Mouse (Mus musculus): ENCODE data around the gene Sfxn2. TPM values are rescaled to one million over a fixed set of nuclear protein-coding genes. Genes with fewer than 3 reads are reported as not detected.

The Sfxn2 gene
- 27.9 and 28.3 TPM in 2 replicates for polyA plus RNA-seq (2015; fragmentation: Nextera tagmentation; extraction: Ambion mirVana)

DNA sequence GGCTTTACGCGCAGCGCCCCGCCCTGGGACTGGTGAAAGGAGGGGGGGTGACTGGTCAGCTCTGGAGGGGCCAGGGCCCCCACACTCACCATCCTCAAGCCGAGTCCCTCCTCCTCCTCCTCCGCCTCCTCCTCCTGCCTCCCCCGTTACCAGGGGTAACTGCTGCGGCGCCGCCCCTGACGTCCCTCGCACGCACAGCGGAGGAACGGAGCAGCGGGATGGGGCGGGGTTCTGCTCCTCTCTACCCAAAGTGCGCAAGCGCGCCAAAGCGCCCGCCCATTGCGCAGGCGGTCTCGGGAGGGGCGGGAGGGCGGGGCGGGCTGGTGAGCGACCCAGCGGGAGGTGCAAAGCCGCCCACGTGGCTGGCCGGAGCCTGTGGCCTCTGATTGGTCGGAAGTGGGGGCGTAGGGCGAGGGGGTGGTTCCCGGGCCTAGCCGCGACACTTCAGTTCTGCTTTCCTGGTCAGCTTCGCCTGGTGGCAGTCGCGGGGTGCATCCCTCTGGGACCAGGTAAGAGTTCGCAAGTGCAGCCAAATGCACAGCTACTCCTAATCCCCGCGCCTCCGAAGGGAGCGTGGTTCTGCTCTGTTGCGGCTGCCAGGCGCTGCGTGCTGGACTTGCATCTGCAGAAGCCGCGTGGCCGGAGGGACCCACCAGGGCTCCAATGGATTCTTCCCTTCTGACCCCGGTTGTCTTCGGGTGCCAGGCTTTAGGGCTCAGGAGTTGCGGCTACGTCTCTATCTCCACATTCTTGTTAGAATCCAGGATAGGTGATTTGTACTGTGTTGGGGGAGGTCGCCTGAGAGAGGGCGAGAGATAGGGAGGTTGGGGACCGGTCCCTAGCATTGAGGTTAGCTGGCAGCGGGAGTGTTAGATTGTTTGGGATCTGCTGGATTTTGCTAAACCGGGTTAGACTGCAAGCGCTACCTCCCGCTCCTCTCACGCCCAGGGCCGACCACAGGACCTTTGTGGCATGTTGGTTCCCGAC lies at the start of gene Sfxn2, which contains the start of gene Arl3:
TSS of gene Sfxn2 (plus strand) at position 415 of the 987 bp plus-strand sequence.
TSS of gene Arl3 (minus strand) at position 248 of the 987 bp plus-strand sequence.
- H3K27ac ChIP-seq: peak within 1 kb of the TSS; percentile 76
- ATAC-seq (ENCODE audit: borderline replicate concordance, extremely low read depth, low FRiP score, low TSS enrichment): peak; percentile 96
- H3K4me1 ChIP-seq: peaks cover 38% of the 10 kb centered on the region
- peak within 1 kb of the TSS; percentile 78 for H3K4me3 ChIP-seq
- H3K4me2 ChIP-seq: peak within 1 kb of the TSS; percentile 85
- no peaks in the 10 kb centered on the region for H3K36me3 ChIP-seq
- under 1% methylated on average over 58 of the region's 67 CpGs for WGBS
- no peaks in the 10 kb centered on the region for H3K27me3 ChIP-seq
- peak within 1 kb of the TSS; percentile 66 for H3K9ac ChIP-seq
- H3K9me3 ChIP-seq: no peaks in the 10 kb centered on the region

DNA sequence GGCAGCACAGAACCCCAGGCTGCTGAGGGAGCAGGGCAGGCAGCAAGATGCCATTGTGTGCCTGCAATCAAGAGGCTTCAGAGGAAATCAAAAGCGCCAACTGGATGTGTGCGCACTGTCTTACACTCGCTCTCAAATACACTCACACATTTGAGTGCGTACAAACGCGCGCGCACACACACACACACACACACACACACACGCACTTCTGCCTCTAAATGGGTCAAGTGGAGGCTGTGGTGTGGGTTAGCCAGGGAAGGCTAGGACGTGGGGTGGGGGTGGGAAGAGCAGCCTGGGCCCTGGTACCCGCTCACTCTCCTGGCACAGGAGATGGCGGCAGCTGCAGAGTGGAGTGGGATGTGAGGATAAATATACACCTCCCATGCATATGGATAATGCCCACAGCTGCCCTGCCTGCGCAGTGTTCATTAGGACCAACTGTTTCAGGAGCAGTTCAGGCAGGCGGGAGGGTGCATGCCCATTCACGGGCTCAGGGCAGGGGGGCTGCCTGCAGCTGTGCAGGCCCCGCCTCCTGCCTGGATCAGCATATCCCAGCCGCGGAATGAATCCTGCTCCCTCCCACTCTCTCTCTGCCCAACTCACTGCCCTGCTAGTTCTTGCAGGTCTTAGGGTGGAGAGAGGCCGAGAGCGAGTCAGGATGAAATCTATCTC lies 49.5 kb upstream of the Sfxn2 start:
- Histone ChIP-seq H3K4me1 (peaks cover 75% of the 10 kb centered on the region), H3K9ac (peak overlapping the region; percentile 17; the same call in 1 of the 2 replicates), H3K36me3 (no peaks in the 10 kb centered on the region), H3K4me3 (peak overlapping the region; percentile 19), H3K27me3 (no peaks in the 10 kb centered on the region), H3K4me2 (peak overlapping the region; percentile 53), H3K9me3 (no peaks in the 10 kb centered on the region), H3K27ac (peak overlapping the region; percentile 91)
- WGBS: 9% methylated on average over 20 of the region's 20 CpGs
- peak; percentile 80 for ATAC-seq (ENCODE audit: borderline replicate concordance, extremely low read depth, low FRiP score, low TSS enrichment)

GRCm38 (mm10) chr19:46524152-46524544 lies 49.0 kb upstream of the Sfxn2 start:
- Histone ChIP-seq H3K36me3 (no peaks in the 10 kb centered on the region), H3K9me3 (no peaks in the 10 kb centered on the region), H3K27me3 (no peaks in the 10 kb centered on the region), H3K27ac (peak overlapping the region; percentile 91), H3K4me3 (peak overlapping the region; percentile 19; the same call in 1 of the 2 replicates), H3K4me1 (peaks cover 75% of the 10 kb centered on the region), H3K4me2 (peak overlapping the region; percentile 53), H3K9ac (peak overlapping the region; percentile 17; the same call in 1 of the 2 replicates)
- WGBS: 14% methylated on average over 6 of the region's 6 CpGs
- no peak for ATAC-seq (ENCODE audit: borderline replicate concordance, extremely low read depth, low FRiP score, low TSS enrichment)

GRCm38 (mm10) chr19:46524601-46525321 lies 48.4 kb upstream of the Sfxn2 start:
- 24% methylated on average over 14 of the region's 14 CpGs for WGBS
- Histone ChIP-seq H3K4me3 (no peak overlapping the region), H3K9ac (no peak overlapping the region), H3K4me2 (peak overlapping the region; percentile 53), H3K27me3 (no peaks in the 10 kb centered on the region), H3K36me3 (no peaks in the 10 kb centered on the region), H3K9me3 (no peaks in the 10 kb centered on the region), H3K4me1 (peaks cover 78% of the 10 kb centered on the region), H3K27ac (peak overlapping the region; percentile 91)
- ATAC-seq (ENCODE audit: borderline replicate concordance, extremely low read depth, low FRiP score, low TSS enrichment): peak; percentile 37; the same call in 1 of the 2 replicates

DNA sequence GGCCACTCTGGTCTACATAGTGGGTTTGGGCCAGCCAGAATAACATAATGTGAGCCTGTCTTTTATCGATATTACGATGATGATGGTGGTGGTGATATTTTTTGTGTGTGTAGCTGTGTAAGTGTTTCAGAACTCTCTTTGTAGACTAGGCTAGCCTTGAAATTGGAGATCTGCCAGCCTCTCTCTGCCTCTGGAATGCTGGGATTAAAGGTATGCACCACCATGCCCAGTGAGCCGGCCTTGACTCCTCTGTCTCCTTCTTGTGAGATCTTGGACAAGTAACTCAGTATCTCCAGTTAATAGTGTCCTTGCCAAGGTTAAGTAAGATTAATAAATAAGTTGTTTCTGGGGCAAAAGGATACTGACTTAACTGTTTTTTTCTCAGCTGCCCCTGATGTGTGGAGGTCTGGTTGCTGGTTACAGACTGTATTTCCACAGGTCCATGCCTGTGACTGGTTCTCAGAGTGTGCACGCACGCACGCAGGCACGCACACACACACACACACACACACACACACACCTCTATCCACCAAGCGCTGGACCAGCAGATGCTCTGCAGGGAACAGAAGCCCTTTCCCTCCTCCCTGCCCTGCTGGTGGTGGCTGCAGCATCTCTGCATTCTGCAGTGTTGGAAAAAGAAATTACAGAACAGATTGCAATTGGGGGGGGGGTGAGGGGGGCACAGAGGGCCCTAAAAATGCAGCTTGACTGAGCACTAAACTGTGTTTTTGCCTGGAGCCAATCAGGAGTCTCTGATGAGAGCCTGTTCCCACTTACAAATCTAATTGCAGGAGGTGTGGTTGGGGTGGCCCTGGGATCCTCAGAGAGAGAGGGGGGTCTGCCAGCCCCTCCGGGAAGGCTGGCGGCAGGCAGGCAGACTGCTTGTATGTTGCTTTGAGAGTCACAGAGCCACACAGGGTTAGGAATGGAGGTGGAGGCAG lies 47.2 kb upstream of the Sfxn2 start:
- no peak overlapping the region for H3K4me2 ChIP-seq
- no peak overlapping the region for H3K9ac ChIP-seq
- WGBS: 68% methylated on average over 10 of the region's 10 CpGs
- H3K4me3 ChIP-seq: no peak overlapping the region
- peak overlapping the region; percentile 91; the same call in 1 of the 2 replicates for H3K27ac ChIP-seq
- no peaks in the 10 kb centered on the region for H3K27me3 ChIP-seq
- no peak for ATAC-seq (ENCODE audit: borderline replicate concordance, extremely low read depth, low FRiP score, low TSS enrichment)
- H3K4me1 ChIP-seq: peaks cover 90% of the 10 kb centered on the region
- no peaks in the 10 kb centered on the region for H3K9me3 ChIP-seq
- H3K36me3 ChIP-seq: no peaks in the 10 kb centered on the region

- Histone ChIP-seq H3K9ac (0 out of 2 replicates have a peak overlapping the region, but pooled peaks have one; percentile 20), H3K27ac (peak overlapping the region; percentile 82; the same call in 1 of the 2 replicates)
- WGBS: 29% methylated on average over 17 of the region's 17 CpGs
Measured at GRCm38 (mm10) chr19:46527632-46528528, 45.3 kb upstream of the Sfxn2 start.

GRCm38 (mm10) chr19:46528529-46529213 lies 44.5 kb upstream of the Sfxn2 start:
- Histone ChIP-seq H3K4me2 (peak overlapping the region; percentile 60), H3K4me3 (peak overlapping the region; percentile 23), H3K4me1 (peaks cover 92% of the 10 kb centered on the region), H3K9me3 (no peaks in the 10 kb centered on the region), H3K27me3 (no peaks in the 10 kb centered on the region), H3K36me3 (no peaks in the 10 kb centered on the region), H3K27ac (peak overlapping the region; percentile 82), H3K9ac (peak overlapping the region; percentile 20)
- ATAC-seq (ENCODE audit: borderline replicate concordance, extremely low read depth, low FRiP score, low TSS enrichment): peak; percentile 50
- WGBS: 2% methylated on average over 20 of the region's 20 CpGs

More at GRCm38 (mm10) chr19:46527632-46528528, 45.3 kb upstream of the Sfxn2 start:
- no peaks in the 10 kb centered on the region for H3K27me3 ChIP-seq
- H3K4me1 ChIP-seq: peaks cover 92% of the 10 kb centered on the region
- no peak for ATAC-seq (ENCODE audit: borderline replicate concordance, extremely low read depth, low FRiP score, low TSS enrichment)
- peak overlapping the region; percentile 60 for H3K4me2 ChIP-seq
- peak overlapping the region; percentile 23; the same call in 1 of the 2 replicates for H3K4me3 ChIP-seq
- no peaks in the 10 kb centered on the region for H3K9me3 ChIP-seq
- no peaks in the 10 kb centered on the region for H3K36me3 ChIP-seq

DNA sequence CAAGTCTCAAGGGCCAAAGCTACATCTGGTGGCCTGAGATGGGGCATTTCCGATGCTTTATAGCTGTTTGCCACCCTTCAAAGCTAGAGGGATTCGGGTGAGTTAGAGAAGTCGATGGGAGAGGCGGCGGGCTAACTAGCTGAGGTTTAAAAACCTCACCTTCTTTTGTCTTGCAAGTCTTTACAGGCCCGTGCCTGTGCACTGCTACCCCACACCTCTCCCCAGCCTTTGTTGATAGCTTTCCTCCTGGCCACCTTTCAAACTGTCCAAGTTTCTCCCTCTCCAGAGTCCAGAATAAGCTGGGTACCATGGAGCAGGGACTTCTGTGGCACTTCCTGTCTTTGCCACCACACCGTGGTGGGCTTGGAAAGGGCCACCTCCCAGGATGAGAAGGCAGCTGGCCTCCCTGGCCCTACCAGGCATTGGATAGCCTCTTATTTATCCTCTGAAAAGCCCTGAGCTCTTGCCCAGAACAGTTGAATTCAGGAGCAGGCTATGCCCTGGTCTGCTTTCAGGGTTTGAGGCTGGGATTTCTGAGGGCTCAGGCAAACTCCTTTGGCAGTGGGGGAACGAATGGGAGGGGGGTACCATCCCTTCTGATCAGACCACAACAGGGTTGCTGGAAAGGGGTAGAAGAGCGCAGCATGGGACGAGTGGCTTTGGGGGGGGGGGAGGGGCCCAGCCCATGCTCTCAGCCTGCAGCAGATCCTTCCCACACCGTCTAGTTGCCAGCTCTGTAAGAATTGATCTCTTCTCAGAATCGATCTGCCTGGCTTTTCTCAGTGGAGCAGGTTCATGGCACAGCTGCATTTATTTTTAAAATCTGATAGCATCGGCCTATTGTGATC lies 43.3 kb upstream of the Sfxn2 start:
- Histone ChIP-seq H3K9ac (peak overlapping the region; percentile 10), H3K4me2 (peak overlapping the region; percentile 60; the same call in 1 of the 2 replicates), H3K27ac (peak overlapping the region; percentile 82), H3K36me3 (no peaks in the 10 kb centered on the region), H3K4me3 (no peak overlapping the region), H3K4me1 (peaks cover 82% of the 10 kb centered on the region), H3K9me3 (no peaks in the 10 kb centered on the region), H3K27me3 (no peaks in the 10 kb centered on the region)
- ATAC-seq (ENCODE audit: borderline replicate concordance, extremely low read depth, low FRiP score, low TSS enrichment): no peak
- WGBS: 32% methylated on average over 13 of the region's 13 CpGs

Measured in lung, embryonic 15.5 days (tissue).